Mouse (Mus musculus) neural tube, embryonic 10.5 days (tissue): ENCODE measurements at regions not wholly inside any gene's neighbourhood (a gene's known extent, or its start where the extent isn't known, plus 50 kb on each side); places are given as distances from the start of the nearest gene placed in this dataset.

ENCODE experiments used
- DNase-seq: peaks from one replicate; pipeline ENCODE4 v3.0.0-alpha.2; 2017; ENCODE audit warnings: low spot score; ENCODE audit errors: extremely low spot score

GRCm38 (mm10) chr1:163190841-163191240 is 105.4 kb upstream of the Mroh9 start:
- DNase-seq = no peak

GRCm38 (mm10) chr1:163181851-163182250 is 96.4 kb upstream of the Mroh9 start:
- DNase-seq = no peak

GRCm38 (mm10) chr1:163177011-163177410 is 91.5 kb upstream of the Mroh9 start:
- DNase-seq = no peak

GRCm38 (mm10) chr1:163167051-163167450 is 81.6 kb upstream of the Mroh9 start:
- no peak for DNase-seq

DNA sequence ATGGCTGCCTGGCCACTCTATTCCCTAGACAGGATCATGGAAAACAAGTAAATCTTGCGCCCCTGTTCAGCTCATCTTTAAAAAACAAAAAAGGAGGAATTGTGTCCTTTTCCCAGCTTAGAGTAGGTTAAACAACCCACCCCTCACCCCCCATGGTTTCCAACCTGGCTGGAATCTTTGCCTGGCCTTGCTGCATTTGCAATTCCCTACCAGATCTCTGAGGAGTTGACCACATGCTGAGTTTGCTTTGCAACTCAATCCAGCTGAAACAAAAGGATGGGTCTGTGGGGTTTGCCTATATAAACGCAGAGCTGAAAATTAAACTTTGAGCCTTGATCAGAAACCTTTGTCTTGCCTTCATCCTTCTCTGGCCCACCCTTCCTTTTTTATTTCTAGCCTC is 78.2 kb upstream of the Mroh9 start:
- DNase-seq = no peak

DNA sequence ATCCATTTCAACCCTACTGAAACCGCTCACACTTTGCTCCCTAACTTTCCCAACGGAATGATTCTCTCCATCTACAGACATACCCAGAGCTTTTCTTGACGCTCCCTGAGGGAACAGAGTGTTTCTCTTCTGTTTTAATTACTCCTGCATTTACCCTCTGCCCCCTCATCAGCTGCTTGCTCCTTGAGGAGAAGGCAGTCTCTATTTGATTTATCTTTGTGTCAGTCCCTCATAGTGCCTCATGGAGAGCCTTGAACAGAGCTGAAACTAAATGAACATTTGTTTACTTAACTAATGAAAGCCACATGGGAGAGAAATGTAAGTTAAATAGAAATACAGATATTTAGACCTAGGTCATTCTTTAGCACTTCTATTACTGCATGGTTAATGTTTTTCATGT is 74.4 kb upstream of the Mroh9 start:
- peak; percentile 23 for DNase-seq

GRCm38 (mm10) chr1:163158491-163158890 is 73.0 kb upstream of the Mroh9 start:
- DNase-seq = no peak

- DNase-seq = peak; percentile 54
These were observed 64.9 kb upstream of the Mroh9 start for GRCm38 (mm10) chr1:163150203-163150855.

GRCm38 (mm10) chr1:163146641-163147040 is 61.2 kb upstream of the Mroh9 start:
- DNase-seq = no peak

DNA sequence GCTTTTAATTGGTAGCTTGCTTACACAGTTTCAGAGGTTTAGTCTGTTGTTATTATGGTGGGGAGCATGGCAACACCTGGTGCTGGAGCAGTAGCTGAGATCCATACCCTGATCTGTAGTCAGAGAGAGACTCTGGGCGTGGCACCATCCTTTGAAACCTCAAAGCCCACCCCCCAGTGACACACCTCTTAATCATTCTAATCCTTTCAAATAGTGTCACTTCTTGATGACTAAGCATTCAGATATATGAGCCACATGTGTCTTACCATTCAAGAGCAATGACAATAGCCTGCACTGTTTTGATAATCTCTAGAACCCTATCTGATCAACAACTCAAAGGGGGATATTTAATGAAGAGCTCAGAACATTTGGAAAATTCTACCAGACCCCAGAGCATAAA is 57.6 kb upstream of the Mroh9 start:
- DNase-seq = no peak

DNA sequence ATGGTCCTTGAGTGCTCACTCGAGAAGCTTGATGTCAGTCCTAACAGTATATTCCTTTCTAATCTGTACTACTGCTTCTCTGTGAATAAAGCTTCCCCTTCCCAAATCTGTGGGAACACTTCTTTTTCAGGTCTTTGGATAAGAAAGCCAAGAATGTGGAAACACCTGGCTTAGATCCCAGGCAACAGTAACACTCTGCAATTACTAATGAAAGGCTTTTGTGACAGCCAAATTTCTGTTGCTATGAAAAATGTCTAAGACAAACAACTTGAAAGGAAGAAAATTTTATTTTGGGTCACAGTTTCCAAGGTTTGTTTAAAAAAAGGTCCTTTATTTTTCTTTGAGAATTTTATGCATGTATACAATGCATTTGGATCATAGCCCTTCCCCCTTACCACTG is 56.0 kb upstream of the Mroh9 start:
- no peak for DNase-seq

GRCm38 (mm10) chr1:163138179-163138578 is 52.7 kb upstream of the Mroh9 start:
- no peak for DNase-seq
